Mouse (Mus musculus) duodenum, adult 2 months (tissue): ENCODE measurements around the gene Hoxa5. TPM values are rescaled to one million over a fixed set of nuclear protein-coding genes. Genes with fewer than 3 reads are reported as not detected.

Source experiments
- polyA plus RNA-seq: library from polyadenylated mRNA; depleted of rRNA; stranded (reverse); fragments of >200 nt; gene quantifications from 2 replicates; pipeline ENCODE4 v1.2.3, GENCODE M21; 2012; ENCODE audit warnings: low replicate concordance; rRNA removed

Hoxa5 gene
- polyA plus RNA-seq, result 3.1 and 14.0 TPM in 2 replicates

GRCm38 (mm10) chr6:52204050-52204752, at the start of gene Hoxa5:
TSS of gene Hoxa5 (minus strand) at chr6:52204587.

GRCm38 (mm10) chr6:52245757-52246142, 41.4 kb upstream of the Hoxa5 start, which contains the start of gene Hoxa11:
TSS of gene Hoxa11 (minus strand) at chr6:52245810.

GRCm38 (mm10) chr6:52240389-52241000, 36.1 kb upstream of the Hoxa5 start, which contains the start of gene Hoxa10:
TSS of gene Hoxa10 (minus strand) at chr6:52240854.

GRCm38 (mm10) chr6:52230516-52231165, 26.3 kb upstream of the Hoxa5 start, which contains the start of gene Hoxa9:
TSS of gene Hoxa9 (minus strand) at chr6:52231089.

DNA sequence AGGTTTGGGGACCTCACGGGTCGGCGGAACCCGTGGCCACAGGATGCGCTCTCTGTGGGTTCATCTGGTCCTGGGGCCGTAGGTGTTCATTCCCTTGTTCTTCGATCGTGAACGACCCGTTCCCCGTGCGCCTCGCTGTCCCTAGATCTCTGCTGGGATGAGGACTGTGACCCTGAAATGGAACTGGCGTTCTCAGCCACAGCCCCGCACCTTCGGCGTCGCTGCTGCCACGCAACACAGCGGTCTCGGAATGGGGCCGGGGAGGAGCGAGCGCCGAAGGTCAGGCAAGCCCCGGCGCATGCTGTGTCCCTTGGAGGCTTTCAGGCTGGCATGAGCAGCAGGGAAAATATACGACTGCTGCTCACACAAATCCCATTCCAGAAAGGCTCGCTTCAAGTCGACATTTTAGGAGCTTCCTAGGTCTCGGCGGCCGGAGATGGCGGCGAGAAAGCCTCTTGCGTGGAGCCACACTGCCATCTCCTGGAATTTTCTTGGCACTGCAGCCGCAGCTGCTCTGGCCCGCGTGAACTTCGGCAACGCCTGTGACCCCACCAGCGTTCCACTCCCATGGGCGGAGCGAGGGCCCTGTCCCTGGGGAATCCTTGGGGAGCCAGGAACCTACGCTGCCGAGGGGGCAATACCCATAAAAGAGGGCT, 17.1 kb upstream of the Hoxa5 start, which contains the start of gene Hoxa7:
Gene Hoxa7 (minus strand): TSS at position 518 of the 656 bp plus-strand sequence.

DNA sequence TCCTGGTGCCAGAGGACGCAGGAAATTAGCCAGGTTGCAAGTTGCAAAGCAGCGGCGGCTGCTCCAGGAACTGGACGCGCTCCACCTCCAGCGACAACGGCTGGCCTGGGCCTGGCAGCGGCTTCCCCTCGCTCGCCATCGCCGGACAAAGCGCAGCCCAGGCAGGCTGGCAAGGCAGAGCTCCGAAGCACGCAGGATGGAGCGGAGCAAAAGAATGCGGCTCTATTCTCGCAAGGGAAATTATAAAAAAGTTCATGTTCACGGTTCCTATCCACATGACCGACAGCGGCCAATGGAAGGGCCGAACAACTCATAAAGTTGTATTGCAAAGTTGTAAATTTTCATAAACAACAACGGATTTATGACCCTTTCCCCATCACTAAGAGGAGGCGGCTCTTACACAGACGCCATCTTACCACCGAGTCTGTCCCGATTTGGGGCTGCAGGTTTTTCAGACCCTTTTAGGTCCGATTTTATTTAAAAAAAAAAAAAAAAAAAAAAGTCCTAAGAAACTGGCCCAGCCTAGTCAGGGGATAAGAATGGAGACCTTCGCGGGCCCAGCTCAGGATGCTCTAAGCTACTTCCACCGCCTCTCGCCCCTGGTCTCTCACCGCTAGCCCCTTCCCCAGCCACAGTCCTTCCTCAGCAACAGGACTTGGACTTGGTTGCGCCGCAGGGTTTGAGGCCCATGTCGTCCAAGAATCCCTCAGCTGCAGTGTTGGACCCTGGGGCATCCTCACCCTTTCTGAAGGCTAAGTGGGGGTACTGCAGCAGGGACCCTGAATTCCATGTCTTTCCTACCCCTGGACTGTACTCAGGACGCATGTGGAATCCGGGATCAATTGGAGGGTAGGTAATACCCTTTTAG, 9.0 kb upstream of the Hoxa5 start, which contains the start of the genes Hoxa3 and Gm28308:
Gene Hoxa3 (minus strand): TSS at position 218 of the 868 bp plus-strand sequence.
Gene Gm28308 (minus strand): TSS at position 221 of the 868 bp plus-strand sequence.

GRCm38 (mm10) chr6:52208072-52208867, 3.9 kb upstream of the Hoxa5 start, which contains the start of gene Hoxa6:
TSS of gene Hoxa6 (minus strand) at chr6:52208722.

GRCm38 (mm10) chr6:52190906-52191810, 13.2 kb downstream of the Hoxa5 start, which contains the start of gene Hoxa4:
TSS of gene Hoxa4 (minus strand) at chr6:52191753.

GRCm38 (mm10) chr6:52177061-52177735, 27.2 kb downstream of the Hoxa5 start, which contains the start of gene 5730596B20Rik:
TSS of gene 5730596B20Rik (plus strand) at chr6:52177498.

GRCm38 (mm10) chr6:52164626-52165440, 39.6 kb downstream of the Hoxa5 start, which contains the start of gene Hoxa2:
TSS of gene Hoxa2 (minus strand) at chr6:52164831.

DNA sequence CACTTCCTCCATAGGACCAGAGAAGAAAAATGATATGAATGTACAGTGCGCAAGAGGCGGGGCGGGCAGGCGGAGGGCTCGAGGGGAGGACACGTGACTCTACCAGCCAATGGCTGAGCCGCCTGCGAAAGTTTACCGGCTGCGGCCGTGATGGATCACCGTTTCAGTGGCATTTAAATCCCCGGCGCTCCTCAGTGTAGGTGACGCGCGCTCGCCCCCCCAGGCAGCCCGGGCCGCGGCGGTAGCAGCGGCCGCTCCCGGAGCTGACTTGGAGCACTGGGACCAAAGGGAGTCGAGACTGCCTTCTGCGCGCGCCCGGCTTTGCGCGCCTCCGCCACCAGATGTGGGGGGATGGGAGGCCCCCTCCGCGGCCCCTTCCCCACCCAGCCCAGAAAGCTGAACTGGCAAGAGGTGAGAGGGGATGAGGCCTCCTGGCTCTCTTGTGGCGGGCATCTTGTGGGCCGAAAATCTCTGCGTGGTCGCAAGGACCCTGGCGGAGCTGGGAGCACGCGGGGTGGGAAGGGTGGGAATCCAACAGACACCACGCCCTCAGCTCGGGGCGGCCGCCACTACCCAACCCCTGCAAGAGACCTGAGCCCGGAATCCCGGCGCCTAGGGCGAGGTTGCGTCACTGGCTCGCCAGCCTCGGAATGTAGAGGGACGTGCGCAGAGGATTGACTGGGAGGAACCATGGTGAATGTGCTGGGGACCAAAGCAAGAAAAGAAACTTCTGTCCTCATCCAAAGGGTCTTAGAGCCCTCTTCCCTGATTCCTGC, 45.9 kb downstream of the Hoxa5 start, which contains the start of gene Hoxa1:
Gene Hoxa1 (minus strand): TSS at position 42 of the 776 bp plus-strand sequence.

Other genes starting within 250 kb of the Hoxa5 start
- gene Skap2, start 192.0 kb downstream of the Hoxa5 start, polyA plus RNA-seq, result 2.1 and 3.8 TPM in 2 replicates
- gene Hoxa1, start 46.3 kb downstream of the Hoxa5 start, polyA plus RNA-seq, result 0.06 and 0.19 TPM in 2 replicates
- gene Hoxa2, start 39.8 kb downstream of the Hoxa5 start, polyA plus RNA-seq, result 1.2 and 3.1 TPM in 2 replicates
- gene 5730596B20Rik, start 27.1 kb downstream of the Hoxa5 start, polyA plus RNA-seq, result 0.02 TPM in 1 of 2 replicates, not detected in the other
- 3.3 and 3.6 TPM in 2 replicates for gene Hoxa4, start 12.8 kb downstream of the Hoxa5 start, polyA plus RNA-seq
- 0.34 and 0.44 TPM in 2 replicates for gene Hoxa6, start 4.1 kb upstream of the Hoxa5 start, polyA plus RNA-seq
- gene Hoxa3, start 8.7 kb upstream of the Hoxa5 start, polyA plus RNA-seq, result 3.6 and 7.3 TPM in 2 replicates
- gene Gm28308, start 8.8 kb upstream of the Hoxa5 start, polyA plus RNA-seq, result 0.26 TPM in 1 of 2 replicates, not detected in the other
- gene Hoxa7, start 17.3 kb upstream of the Hoxa5 start, polyA plus RNA-seq, result 0.39 and 2.2 TPM in 2 replicates
- gene Hoxa9, start 26.5 kb upstream of the Hoxa5 start, polyA plus RNA-seq, result not detected in 2 replicates
- gene Hoxa10, start 36.3 kb upstream of the Hoxa5 start, polyA plus RNA-seq, result not detected in 2 replicates
- not detected in 2 replicates for gene Hoxa11, start 41.2 kb upstream of the Hoxa5 start, polyA plus RNA-seq
- not detected in 2 replicates for gene Hoxa13, start 56.3 kb upstream of the Hoxa5 start, polyA plus RNA-seq
- gene Evx1, start 108.9 kb upstream of the Hoxa5 start, polyA plus RNA-seq, result not detected in 2 replicates